Mouse (Mus musculus): ENCODE measurements at regions not wholly inside any gene's neighbourhood (a gene's known extent, or its start where the extent isn't known, plus 50 kb on each side); places are given as distances from the start of the nearest gene placed in this dataset.

DNA sequence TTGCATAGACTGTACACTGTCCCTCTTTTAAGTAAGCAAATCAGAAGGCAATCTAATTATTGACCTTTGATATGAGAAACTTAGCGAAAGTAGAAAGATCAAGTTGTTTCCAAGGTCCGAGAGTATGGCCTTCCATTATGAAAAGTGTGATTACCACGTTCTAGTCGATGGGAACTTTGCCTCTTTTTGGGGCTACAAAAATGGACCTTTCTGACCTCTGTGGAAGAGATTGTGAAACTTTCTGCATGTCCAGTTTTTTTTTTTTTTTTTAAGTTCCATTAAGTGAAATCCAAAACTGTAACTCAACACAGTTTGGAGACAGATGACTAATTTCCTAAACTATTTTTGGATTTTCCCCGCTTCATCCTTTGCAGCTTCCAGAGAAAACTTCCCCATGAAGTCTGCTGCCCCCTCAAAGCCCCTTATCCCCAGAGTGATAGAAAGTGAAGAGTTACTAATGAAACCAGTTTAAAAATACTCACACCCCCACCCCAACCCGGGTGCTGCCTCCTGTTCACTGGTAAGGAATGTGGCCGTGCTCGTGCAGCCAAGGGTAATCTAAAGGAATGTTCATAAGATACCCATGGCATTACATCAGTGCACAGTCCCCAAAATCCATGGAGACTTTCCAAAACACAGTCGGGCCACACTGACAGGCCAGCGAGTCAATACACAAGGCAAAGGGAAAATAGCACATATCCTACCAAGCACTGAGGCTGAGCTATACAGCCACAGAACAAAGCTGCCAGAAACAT lies 52.5 kb upstream of the Nfil3 start:
- Histone ChIP-seq H3K4me1 (ENCODE audit: insufficient read depth) (peaks cover 2% of the 10 kb centered on the region; the same call in 1 of the 2 replicates), H3K36me3 (replicated peaks; ENCODE audit: insufficient read depth, low read length) (no peaks in the 10 kb centered on the region), H3K27ac (ENCODE audit: low read depth) (0 out of 2 replicates have a peak overlapping the region, but pooled peaks have one; percentile 16), H3K4me2 (ENCODE audit: low read depth, low read length) (no peak overlapping the region), H3K4me3 (ENCODE audit: low read depth, low read length) (no peak overlapping the region), H3K27me3 (ENCODE audit: insufficient read depth, low read length) (no peaks in the 10 kb centered on the region), H3K9ac (replicated peaks) (no peak overlapping the region), H3K9me3 (ENCODE audit: low read length) (no peaks in the 10 kb centered on the region)
- 57% methylated on average over 10 of the region's 10 CpGs for WGBS (ENCODE audit: insufficient replicate concordance)
- no peak for DNase-seq
- no peak for TF ChIP-seq EP300 (IDR thresholded peaks at IDR 0.05; ENCODE audit: low read depth)
- no peak for TF ChIP-seq CTCF (IDR thresholded peaks at IDR 0.05; ENCODE audit: low read depth)
- no peak for ATAC-seq

All from liver, postnatal 0 days (tissue).